Mouse (Mus musculus): ENCODE measurements around the gene Olfr715. TPM values are rescaled to one million over a fixed set of nuclear protein-coding genes. Genes with fewer than 3 reads are reported as not detected.
"Not testable (repeated sequence)": the region's sequence is repeated elsewhere in the genome, so short reads cannot be mapped to it uniquely, and the experiment has no call there.

The Olfr715 gene
- not detected in 2 replicates for polyA plus RNA-seq (2016; fragmentation: Nextera tagmentation; extraction: Ambion mirVana)

DNA sequence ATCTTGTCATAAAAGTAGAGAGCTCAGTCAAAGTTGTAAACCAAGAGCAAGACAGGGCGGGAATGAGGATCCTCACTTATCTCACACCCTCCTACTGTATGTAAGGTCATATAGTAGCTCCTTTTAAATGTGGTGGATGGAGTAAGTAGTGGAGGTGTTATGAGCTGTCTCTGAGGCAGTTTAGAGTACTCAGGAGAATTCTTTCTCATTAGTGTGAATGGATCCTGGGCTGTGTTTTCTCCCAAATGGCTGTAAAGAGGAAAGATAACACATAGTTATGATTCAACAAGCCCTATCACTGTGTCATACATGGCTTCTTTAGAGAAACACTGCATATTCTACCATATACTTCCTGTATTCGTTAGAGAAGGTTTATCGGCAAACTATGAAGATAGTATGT lies at the start of gene Olfr715:
TSS of gene Olfr715 (minus strand) at position 101 of the 400 bp plus-strand sequence.
- WGBS = 76% methylated on average over 3 of the region's 3 CpGs
- not testable (repeated sequence) for H3K27ac ChIP-seq; H3K4me2 ChIP-seq; H3K36me3 ChIP-seq; H3K9ac ChIP-seq (replicated peaks); H3K27me3 ChIP-seq; H3K4me1 ChIP-seq (replicated peaks); H3K9me3 ChIP-seq; ATAC-seq (ENCODE audit: insufficient number of reproducible peaks, insufficient read depth, low FRiP score, low TSS enrichment, low read depth); H3K4me3 ChIP-seq (replicated peaks)

DNA sequence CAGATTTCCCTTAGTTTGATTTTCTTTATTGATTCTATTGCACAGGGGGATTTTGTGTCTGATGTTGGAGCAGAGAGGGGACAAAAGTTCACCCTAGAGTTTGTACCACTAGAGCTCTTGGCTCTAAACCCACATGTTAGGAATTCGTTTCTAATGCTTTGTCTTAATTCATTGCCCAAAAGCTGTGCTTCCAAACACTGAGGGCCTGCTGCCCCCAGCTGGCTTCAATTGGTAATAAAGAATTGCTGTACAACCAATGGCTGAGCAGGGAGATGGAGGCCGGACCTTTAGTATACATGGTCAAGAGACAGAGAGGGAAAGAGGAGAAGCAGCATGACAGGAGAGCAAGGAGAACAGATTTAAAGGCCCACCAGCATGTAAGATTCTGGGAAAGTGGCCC lies 49.5 kb upstream of the Olfr715 start:
- ATAC-seq (ENCODE audit: insufficient number of reproducible peaks, insufficient read depth, low FRiP score, low TSS enrichment, low read depth) = no peak
- H3K27me3 ChIP-seq = no peaks in the 10 kb centered on the region
- H3K4me2 ChIP-seq = no peak overlapping the region
- H3K36me3 ChIP-seq = no peaks in the 10 kb centered on the region
- H3K9ac ChIP-seq (replicated peaks) = no peak overlapping the region
- no peak overlapping the region for H3K27ac ChIP-seq
- WGBS = 44% methylated on average over 2 of the region's 2 CpGs
- H3K4me1 ChIP-seq (replicated peaks) = no peaks in the 10 kb centered on the region
- no peaks in the 10 kb centered on the region for H3K9me3 ChIP-seq
- no peak overlapping the region for H3K4me3 ChIP-seq (replicated peaks)

DNA sequence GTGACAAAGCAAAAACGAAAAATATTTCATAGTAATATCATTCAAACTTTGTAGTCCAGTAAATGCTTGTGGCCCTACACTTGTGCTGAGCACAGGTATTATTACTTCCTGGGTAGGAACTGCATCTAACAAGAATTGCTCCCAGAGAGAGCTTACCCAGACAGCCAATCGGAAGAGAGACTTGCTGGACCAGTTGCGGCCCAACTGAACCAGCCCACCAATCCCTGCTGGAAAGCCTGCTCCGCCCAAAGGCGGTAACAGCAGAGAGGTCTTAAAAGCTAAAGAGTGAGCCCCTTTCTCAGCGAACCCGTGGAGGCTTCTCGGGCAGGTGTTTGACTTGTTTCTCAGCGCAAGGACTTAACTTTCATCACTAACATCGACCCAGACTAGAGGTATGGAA lies 35.8 kb upstream of the Olfr715 start, which contains the start of gene Nlrp14:
TSS of gene Nlrp14 (plus strand) at position 301 of the 400 bp plus-strand sequence.
- H3K27me3 ChIP-seq = no peaks in the 10 kb centered on the region
- WGBS = 83% methylated on average over 10 of the region's 10 CpGs
- ATAC-seq (ENCODE audit: insufficient number of reproducible peaks, insufficient read depth, low FRiP score, low TSS enrichment, low read depth) = no peak
- no peaks in the 10 kb centered on the region for H3K36me3 ChIP-seq
- H3K4me3 ChIP-seq (replicated peaks) = no peak within 1 kb of the TSS
- no peak within 1 kb of the TSS for H3K4me2 ChIP-seq
- no peaks in the 10 kb centered on the region for H3K4me1 ChIP-seq (replicated peaks)
- no peak within 1 kb of the TSS for H3K9ac ChIP-seq (replicated peaks)
- no peaks in the 10 kb centered on the region for H3K9me3 ChIP-seq
- no peak within 1 kb of the TSS for H3K27ac ChIP-seq

DNA sequence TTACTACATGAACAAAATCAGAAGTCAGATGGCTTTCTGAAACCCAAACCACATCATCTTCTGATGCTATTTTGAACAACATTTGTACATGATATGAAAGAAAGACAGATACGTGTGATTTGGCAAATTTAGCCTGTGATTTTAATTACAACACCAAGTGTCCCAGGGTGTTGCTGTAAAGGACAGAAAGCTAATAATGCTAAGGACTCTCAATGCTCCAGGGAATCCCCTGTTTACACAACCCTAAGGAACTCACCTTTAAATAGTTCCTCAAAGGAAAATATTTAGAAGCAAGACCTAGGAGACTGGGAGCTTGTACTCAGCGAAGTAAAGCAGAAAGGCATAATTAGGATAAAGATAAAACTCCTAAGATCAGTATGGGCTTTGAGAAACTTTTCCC lies 7.1 kb upstream of the Olfr715 start, which contains the start of gene Olfr716:
TSS of gene Olfr716 (plus strand) at position 301 of the 400 bp plus-strand sequence.
- ATAC-seq (ENCODE audit: insufficient number of reproducible peaks, insufficient read depth, low FRiP score, low TSS enrichment, low read depth); H3K4me1 ChIP-seq (replicated peaks); H3K9me3 ChIP-seq; H3K36me3 ChIP-seq; H3K27ac ChIP-seq; H3K27me3 ChIP-seq; H3K9ac ChIP-seq (replicated peaks); H3K4me2 ChIP-seq; H3K4me3 ChIP-seq (replicated peaks): not testable (repeated sequence)
- WGBS = 68% methylated on average over 2 of the region's 2 CpGs

DNA sequence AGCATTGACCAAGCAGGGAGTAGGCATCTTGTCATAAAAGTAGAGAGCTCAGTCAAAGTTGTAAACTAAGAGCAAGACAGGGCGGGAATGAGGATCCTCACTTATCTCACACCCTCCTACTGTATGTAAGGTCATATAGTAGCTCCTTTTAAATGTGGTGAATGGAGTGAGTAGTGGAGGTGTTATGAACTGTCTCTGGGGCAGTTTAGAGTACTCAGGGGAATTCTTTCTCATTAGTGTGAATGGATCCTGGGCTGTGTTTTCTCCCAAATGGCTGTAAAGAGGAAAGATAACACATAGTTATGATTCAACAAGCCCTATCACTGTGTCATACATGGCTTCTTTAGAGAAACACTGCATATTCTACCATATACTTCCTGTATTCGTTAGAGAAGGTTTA lies 20.6 kb downstream of the Olfr715 start, which contains the start of gene Olfr715b:
TSS of gene Olfr715b (minus strand) at position 101 of the 400 bp plus-strand sequence.
- H3K27me3 ChIP-seq; H3K4me1 ChIP-seq (replicated peaks); ATAC-seq (ENCODE audit: insufficient number of reproducible peaks, insufficient read depth, low FRiP score, low TSS enrichment, low read depth); H3K9ac ChIP-seq (replicated peaks); H3K9me3 ChIP-seq; H3K36me3 ChIP-seq; H3K27ac ChIP-seq; H3K4me3 ChIP-seq (replicated peaks); H3K4me2 ChIP-seq: not testable (repeated sequence)
- 71% methylated on average over 2 of the region's 2 CpGs for WGBS

DNA sequence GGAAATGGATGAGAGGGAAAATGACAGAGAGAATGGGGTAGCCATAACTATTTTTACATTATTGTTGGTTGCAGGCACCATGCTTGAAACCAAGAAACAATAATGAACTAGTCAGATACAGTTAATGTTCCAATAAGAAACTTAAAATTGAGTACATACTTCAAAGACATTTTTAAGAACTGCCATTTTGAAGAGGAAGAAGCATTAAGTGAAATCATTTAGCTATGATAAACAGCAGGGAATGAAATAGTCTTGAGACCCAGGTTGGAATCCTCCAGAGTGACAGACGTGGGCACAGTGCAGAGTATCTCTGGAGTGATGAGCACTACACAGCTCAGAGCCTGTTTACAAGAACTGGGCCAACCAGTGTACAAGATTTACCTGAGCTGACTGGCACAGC lies 38.0 kb downstream of the Olfr715 start, which contains the start of gene Olfr17:
TSS of gene Olfr17 (plus strand) at position 301 of the 400 bp plus-strand sequence.
- H3K27ac ChIP-seq = no peak within 1 kb of the TSS
- H3K4me2 ChIP-seq = no peak within 1 kb of the TSS
- no peaks in the 10 kb centered on the region for H3K36me3 ChIP-seq
- 63% methylated on average over 1 of the region's 1 CpGs for WGBS
- H3K9ac ChIP-seq (replicated peaks) = no peak within 1 kb of the TSS
- no peak within 1 kb of the TSS for H3K4me3 ChIP-seq (replicated peaks)
- no peaks in the 10 kb centered on the region for H3K27me3 ChIP-seq
- ATAC-seq (ENCODE audit: insufficient number of reproducible peaks, insufficient read depth, low FRiP score, low TSS enrichment, low read depth) = no peak
- no peaks in the 10 kb centered on the region for H3K4me1 ChIP-seq (replicated peaks)
- H3K9me3 ChIP-seq = no peaks in the 10 kb centered on the region

Other genes starting within 250 kb of the Olfr715 start
- gene Olfr706, start 242.9 kb downstream of the Olfr715 start, polyA plus RNA-seq (2016; fragmentation: Nextera tagmentation; extraction: Ambion mirVana) = not detected in 2 replicates
- not detected in 2 replicates for gene Olfr707, start 229.8 kb downstream of the Olfr715 start, polyA plus RNA-seq (2016; fragmentation: Nextera tagmentation; extraction: Ambion mirVana)
- gene Olfr1532-ps1, start 223.1 kb downstream of the Olfr715 start, polyA plus RNA-seq (2016; fragmentation: Nextera tagmentation; extraction: Ambion mirVana) = not detected in 2 replicates
- not detected in 2 replicates for gene Olfr709-ps1, start 198.9 kb downstream of the Olfr715 start, polyA plus RNA-seq (2016; fragmentation: Nextera tagmentation; extraction: Ambion mirVana)
- gene Olfr710, start 182.8 kb downstream of the Olfr715 start, polyA plus RNA-seq (2016; fragmentation: Nextera tagmentation; extraction: Ambion mirVana) = not detected in 2 replicates
- gene Olfr6, start 167.1 kb downstream of the Olfr715 start, polyA plus RNA-seq (2016; fragmentation: Nextera tagmentation; extraction: Ambion mirVana) = not detected in 2 replicates
- gene Olfr711, start 155.6 kb downstream of the Olfr715 start, polyA plus RNA-seq (2016; fragmentation: Nextera tagmentation; extraction: Ambion mirVana) = not detected in 2 replicates
- gene Olfr2, start 125.0 kb downstream of the Olfr715 start, polyA plus RNA-seq (2016; fragmentation: Nextera tagmentation; extraction: Ambion mirVana) = not detected in 2 replicates
- not detected in 2 replicates for gene Olfr713, start 99.9 kb downstream of the Olfr715 start, polyA plus RNA-seq (2016; fragmentation: Nextera tagmentation; extraction: Ambion mirVana)
- gene Olfr714, start 60.1 kb downstream of the Olfr715 start, polyA plus RNA-seq (2016; fragmentation: Nextera tagmentation; extraction: Ambion mirVana) = not detected in 2 replicates
- gene Olfr17, start 37.9 kb downstream of the Olfr715 start, polyA plus RNA-seq (2016; fragmentation: Nextera tagmentation; extraction: Ambion mirVana) = not detected in 2 replicates
- not detected in 2 replicates for gene Olfr715b, start 20.7 kb downstream of the Olfr715 start, polyA plus RNA-seq (2016; fragmentation: Nextera tagmentation; extraction: Ambion mirVana)
- not detected in 2 replicates for gene Olfr716, start 7.2 kb upstream of the Olfr715 start, polyA plus RNA-seq (2016; fragmentation: Nextera tagmentation; extraction: Ambion mirVana)
- gene Nlrp14, start 35.9 kb upstream of the Olfr715 start, polyA plus RNA-seq (2016; fragmentation: Nextera tagmentation; extraction: Ambion mirVana) = not detected in 2 replicates
- not detected in 2 replicates for gene Rbmxl2, start 78.4 kb upstream of the Olfr715 start, polyA plus RNA-seq (2016; fragmentation: Nextera tagmentation; extraction: Ambion mirVana)
- 3.1 and 3.2 TPM in 2 replicates for gene Syt9, start 239.6 kb upstream of the Olfr715 start, polyA plus RNA-seq (2016; fragmentation: Nextera tagmentation; extraction: Ambion mirVana)

All from limb, embryonic 12.5 days (tissue).